Mouse (Mus musculus) intestine, embryonic 14.5 days (tissue): ENCODE results near the gene Mlf2. TPM values are rescaled to one million over a fixed set of nuclear protein-coding genes. Genes with fewer than 3 reads are reported as not detected.

Experiments used
- ATAC-seq: fragments of 200-750 bp; cut with Nextera tagmentation; replicated peaks from 2 replicates; pipeline ENCODE4 v1.8.0; 2017; ENCODE audit warnings: low read depth, moderate number of reproducible peaks, moderate TSS enrichment, moderate library complexity; ENCODE audit not compliant: low FRiP score, low TSS enrichment
- DNase-seq: peaks from one replicate; pipeline ENCODE4 v3.0.0-alpha.2; 2018; ENCODE audit warnings: low spot score
- H3K27ac ChIP-seq: fragments of 300-500 bp; sonication (generic); 2 replicates; pipeline ENCODE4 v1.5.1; 2014; ENCODE audit warnings: low read depth, mild to moderate bottlenecking, control low read depth
- H3K27me3 ChIP-seq: fragments of 300-500 bp; sonication (generic); replicated peaks from 2 replicates; pipeline ENCODE4 v1.6.1; 2014; ENCODE audit warnings: low read length, control low read depth; ENCODE audit not compliant: control insufficient read depth, insufficient read depth
- H3K36me3 ChIP-seq: fragments of 300-500 bp; sonication (generic); 2 replicates; pipeline ENCODE4 v1.6.1; 2014; ENCODE audit warnings: low read length, control low read depth; ENCODE audit not compliant: control insufficient read depth, insufficient read depth
- H3K4me1 ChIP-seq: fragments of 300-500 bp; sonication (generic); replicated peaks from 2 replicates; pipeline ENCODE4 v1.6.1; 2014; ENCODE audit warnings: low read length, control low read depth, mixed read lengths; ENCODE audit not compliant: control insufficient read depth, insufficient read depth
- H3K4me2 ChIP-seq: fragments of 300-500 bp; sonication (generic); 2 replicates; pipeline ENCODE4 v1.6.1; 2014; ENCODE audit warnings: low read length
- H3K4me3 ChIP-seq: fragments of 300-500 bp; sonication (generic); 2 replicates; pipeline ENCODE4 v1.5.1; 2014; ENCODE audit warnings: low read depth, low read length, control low read depth, mixed read lengths
- H3K9ac ChIP-seq: fragments of 300-500 bp; sonication (generic); 2 replicates; pipeline ENCODE4 v1.6.1; 2014; ENCODE audit warnings: mild to moderate bottlenecking, low read length
- H3K9me3 ChIP-seq: fragments of 300-500 bp; sonication (generic); 2 replicates; pipeline ENCODE4 v1.6.1; 2016; ENCODE audit warnings: low read length, control low read depth; ENCODE audit not compliant: control insufficient read depth
- WGBS: fragments of 180-500 bp; shearing (Covaris S2); extraction: QIAGEN DNeasy Blood & Tissue Kit; methylation state at CpG from one replicate; pipeline ENCODE4 v1.1.7; 2014; 5-methylcytosine and 5-hydroxymethylcytosine counted together
- polyA plus RNA-seq: library from polyadenylated mRNA; unstranded; fragments of >200 nt; fragmentation: Nextera tagmentation; extraction: Ambion mirVana; gene quantifications from 2 replicates; pipeline ENCODE4 v1.2.1, GENCODE M21; 2014

Mlf2 gene
- polyA plus RNA-seq, 1 experiment from 2014 or later = 357 TPM

GRCm38 (mm10) chr6:124925173-124925793 lies 5.9 kb upstream of the Mlf2 start:
- no peak overlapping the region for H3K4me3 ChIP-seq
- H3K9ac ChIP-seq = peak overlapping the region; percentile 27
- H3K4me2 ChIP-seq = peak overlapping the region; percentile 39
- H3K27me3 ChIP-seq = no peaks in the 10 kb centered on the region
- 9% methylated on average over 12 of the region's 12 CpGs for WGBS
- no peaks in the 10 kb centered on the region for H3K36me3 ChIP-seq
- no peaks in the 10 kb centered on the region for H3K9me3 ChIP-seq
- peak overlapping the region; percentile 85 for H3K27ac ChIP-seq
- ATAC-seq = no peak
- DNase-seq = no peak
- H3K4me1 ChIP-seq = peaks cover 37% of the 10 kb centered on the region

DNA sequence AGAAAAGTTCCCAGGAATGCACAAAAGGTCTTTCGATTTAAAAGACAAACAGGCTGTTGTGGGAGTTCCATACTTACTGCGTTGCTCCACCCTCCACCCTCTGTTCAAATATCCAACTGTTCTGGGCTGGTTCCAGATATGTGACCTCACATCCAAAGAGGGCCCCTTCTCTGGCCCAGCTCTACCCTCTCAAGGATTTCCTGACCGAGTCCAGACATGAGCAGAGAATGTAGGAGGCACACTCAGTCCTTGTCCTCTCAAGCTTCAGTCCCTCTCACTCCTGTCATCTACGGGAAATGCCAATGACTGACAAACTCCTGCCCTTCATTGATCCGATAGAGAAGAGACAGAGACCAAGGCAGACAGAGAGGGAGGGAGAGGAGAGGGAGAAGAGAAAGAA lies 5.2 kb upstream of the Mlf2 start:
- Histone ChIP-seq H3K36me3 (no peaks in the 10 kb centered on the region), H3K4me1 (peaks cover 32% of the 10 kb centered on the region), H3K27me3 (no peaks in the 10 kb centered on the region), H3K4me3 (no peak overlapping the region), H3K27ac (peak overlapping the region; percentile 85), H3K9ac (peak overlapping the region; percentile 27; the same call in 1 of the 2 replicates), H3K9me3 (no peaks in the 10 kb centered on the region), H3K4me2 (peak overlapping the region; percentile 39)
- no peak for ATAC-seq
- DNase-seq = no peak
- WGBS = 25% methylated on average over 5 of the region's 5 CpGs

GRCm38 (mm10) chr6:124930231-124930630 lies 955 bp upstream of the Mlf2 start:
- H3K36me3 ChIP-seq = peaks cover 17% of the 10 kb centered on the region
- DNase-seq (no peak), ATAC-seq (no peak)
- H3K27ac ChIP-seq = peak overlapping the region; percentile 97
- peak overlapping the region; percentile 45 for H3K9ac ChIP-seq
- no peaks in the 10 kb centered on the region for H3K27me3 ChIP-seq
- WGBS = 49% methylated on average over 1 of the region's 1 CpGs
- peaks cover 29% of the 10 kb centered on the region for H3K4me1 ChIP-seq
- H3K4me3 ChIP-seq = peak overlapping the region; percentile 86
- H3K4me2 ChIP-seq = peak overlapping the region; percentile 90
- H3K9me3 ChIP-seq = no peaks in the 10 kb centered on the region

DNA sequence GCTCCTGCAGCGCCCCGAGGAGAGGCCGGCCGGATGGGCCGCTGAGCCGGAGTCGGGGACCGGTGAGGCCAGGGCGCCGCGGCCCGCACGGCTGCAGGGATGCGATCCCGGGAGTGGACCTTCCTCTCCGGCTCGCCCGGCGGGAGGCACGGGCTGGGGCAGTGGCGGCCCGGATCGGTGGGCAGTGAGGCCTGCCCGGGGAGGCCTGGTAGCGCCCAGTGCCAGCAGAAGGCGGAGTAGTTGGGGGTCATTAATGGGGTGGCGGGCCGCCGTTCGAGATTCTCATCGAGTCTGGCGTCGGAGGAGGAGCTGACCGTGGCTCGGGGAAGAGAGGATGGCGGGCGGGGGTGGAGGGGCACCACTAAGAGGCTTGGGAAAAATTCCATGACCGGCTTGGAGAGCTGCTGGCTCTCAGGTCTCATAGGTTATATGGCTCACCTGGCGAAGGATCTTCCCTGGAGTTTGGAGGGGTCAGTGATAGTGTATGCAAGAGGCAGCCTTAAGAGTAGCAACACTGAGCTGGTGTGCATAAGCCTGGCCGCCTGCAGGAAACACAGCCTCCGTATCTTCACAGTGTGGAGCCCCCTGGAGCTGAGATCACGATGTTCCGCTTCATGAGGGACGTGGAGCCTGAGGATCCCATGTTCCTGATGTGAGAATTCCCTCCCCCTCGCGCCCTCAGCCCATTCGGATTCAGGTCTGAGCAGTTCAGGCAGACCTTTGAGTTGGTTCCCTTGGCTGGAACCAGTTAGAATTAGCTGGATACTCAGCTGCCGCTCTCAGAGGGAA lies 533 bp downstream of the Mlf2 start:
- ATAC-seq (peak; percentile 32), DNase-seq (no peak)
- no peaks in the 10 kb centered on the region for H3K27me3 ChIP-seq
- no peaks in the 10 kb centered on the region for H3K9me3 ChIP-seq
- peak overlapping the region; percentile 90 for H3K4me2 ChIP-seq
- peaks cover 32% of the 10 kb centered on the region for H3K36me3 ChIP-seq
- peaks cover 18% of the 10 kb centered on the region for H3K4me1 ChIP-seq
- peak overlapping the region; percentile 94 for H3K9ac ChIP-seq
- peak overlapping the region; percentile 97 for H3K27ac ChIP-seq
- H3K4me3 ChIP-seq = peak overlapping the region; percentile 86
- 1% methylated on average over 48 of the region's 48 CpGs for WGBS

- no peak for DNase-seq
- Histone ChIP-seq H3K4me1 (peaks cover 18% of the 10 kb centered on the region), H3K27me3 (no peaks in the 10 kb centered on the region), H3K4me3 (peak overlapping the region; percentile 86), H3K9ac (peak overlapping the region; percentile 94), H3K4me2 (peak overlapping the region; percentile 90), H3K9me3 (no peaks in the 10 kb centered on the region), H3K36me3 (peaks cover 37% of the 10 kb centered on the region), H3K27ac (peak overlapping the region; percentile 97; the same call in 1 of the 2 replicates)
- ATAC-seq = no peak
- 48% methylated on average over 12 of the region's 12 CpGs for WGBS
Observed at GRCm38 (mm10) chr6:124932314-124932695, 1.1 kb downstream of the Mlf2 start.

GRCm38 (mm10) chr6:124933127-124933526 lies 1.9 kb downstream of the Mlf2 start:
- H3K27ac ChIP-seq = no peak overlapping the region
- no peaks in the 10 kb centered on the region for H3K27me3 ChIP-seq
- no peaks in the 10 kb centered on the region for H3K9me3 ChIP-seq
- H3K4me1 ChIP-seq = peaks cover 18% of the 10 kb centered on the region
- ATAC-seq = no peak
- DNase-seq = no peak
- H3K4me2 ChIP-seq = no peak overlapping the region
- H3K4me3 ChIP-seq = no peak overlapping the region
- H3K9ac ChIP-seq = no peak overlapping the region
- H3K36me3 ChIP-seq = peaks cover 43% of the 10 kb centered on the region
- 90% methylated on average over 3 of the region's 3 CpGs for WGBS

GRCm38 (mm10) chr6:124934670-124935069 lies 3.5 kb downstream of the Mlf2 start:
- Histone ChIP-seq H3K4me1 (peaks cover 18% of the 10 kb centered on the region), H3K27ac (no peak overlapping the region), H3K36me3 (peaks cover 55% of the 10 kb centered on the region), H3K27me3 (no peaks in the 10 kb centered on the region), H3K4me3 (no peak overlapping the region), H3K4me2 (no peak overlapping the region), H3K9me3 (no peaks in the 10 kb centered on the region), H3K9ac (no peak overlapping the region)
- DNase-seq = no peak
- 96% methylated on average over 7 of the region's 7 CpGs for WGBS
- ATAC-seq = no peak

DNA sequence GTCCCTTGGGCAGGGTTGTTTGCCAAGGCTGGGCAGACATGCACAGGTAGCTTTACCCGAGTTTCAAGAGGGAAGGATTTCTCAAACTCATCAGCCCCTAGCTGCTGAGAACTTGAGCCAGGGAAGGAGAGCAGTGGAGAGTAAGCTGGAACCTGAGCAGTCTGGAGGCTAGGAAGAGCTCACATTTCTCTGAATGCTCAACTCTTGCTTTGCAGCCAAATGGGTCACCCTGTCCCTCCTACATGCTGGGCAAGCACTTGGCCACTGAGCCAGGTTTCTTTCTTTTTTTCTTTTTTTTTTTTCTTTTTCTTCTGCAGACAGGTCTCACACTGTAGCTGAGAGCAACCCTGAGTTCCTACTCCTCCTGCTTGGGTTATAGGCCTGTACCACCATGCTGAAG lies 5.5 kb downstream of the Mlf2 start:
- ATAC-seq = no peak
- no peak for DNase-seq
- Histone ChIP-seq H3K9me3 (no peaks in the 10 kb centered on the region), H3K27ac (no peak overlapping the region), H3K4me1 (peaks cover 10% of the 10 kb centered on the region), H3K9ac (no peak overlapping the region), H3K4me3 (no peak overlapping the region), H3K27me3 (no peaks in the 10 kb centered on the region), H3K36me3 (peaks cover 55% of the 10 kb centered on the region), H3K4me2 (no peak overlapping the region)
- 70% methylated on average over 1 of the region's 1 CpGs for WGBS
